Mouse (Mus musculus) midbrain, embryonic 16.5 days (tissue): Measurements from ENCODE around the gene Lenep. TPM values are rescaled to one million over a fixed set of nuclear protein-coding genes. Genes with fewer than 3 reads are reported as not detected.
A peak's percentile ranks its signal among the peaks of the same experiment; 100 is the strongest.

Experiments used
- ATAC-seq: fragments of 200-750 bp; cut with Nextera tagmentation; 2 replicates; pipeline ENCODE4 v1.8.0; 2017; ENCODE audit warnings: moderate TSS enrichment
- H3K27ac ChIP-seq: fragments of 300-500 bp; sonication (generic); 2 replicates; pipeline ENCODE4 v1.5.1; 2014; ENCODE audit warnings: mild to moderate bottlenecking, low read length, mixed read lengths
- H3K27me3 ChIP-seq: fragments of 300-500 bp; sonication (generic); 2 replicates; pipeline ENCODE4 v1.6.1; 2014; ENCODE audit warnings: low read depth, low read length, mixed read lengths; ENCODE audit not compliant: control insufficient read depth, insufficient read depth
- H3K36me3 ChIP-seq: fragments of 300-500 bp; sonication (generic); 2 replicates; pipeline ENCODE4 v1.6.1; 2014; ENCODE audit warnings: mild to moderate bottlenecking, low read length, moderate library complexity, mixed read lengths; ENCODE audit not compliant: control insufficient read depth, insufficient read depth
- H3K4me1 ChIP-seq: fragments of 300-500 bp; sonication (generic); 2 replicates; pipeline ENCODE4 v1.6.1; 2014; ENCODE audit warnings: mild to moderate bottlenecking, low read length, mixed read lengths; ENCODE audit not compliant: control insufficient read depth, insufficient read depth
- H3K4me2 ChIP-seq: fragments of 300-500 bp; sonication (generic); 2 replicates; pipeline ENCODE4 v1.6.1; 2014; ENCODE audit warnings: mild to moderate bottlenecking, low read length, mixed read lengths
- H3K4me3 ChIP-seq: fragments of 300-500 bp; sonication (generic); 2 replicates; pipeline ENCODE4 v1.5.1; 2014; ENCODE audit warnings: low read depth, mild to moderate bottlenecking, low read length, moderate library complexity, mixed read lengths
- H3K9ac ChIP-seq: fragments of 300-500 bp; sonication (generic); 2 replicates; pipeline ENCODE4 v1.6.1; 2014; ENCODE audit warnings: low read depth, low read length, mixed read lengths
- H3K9me3 ChIP-seq: fragments of 300-500 bp; sonication (generic); replicated peaks from 2 replicates; pipeline ENCODE4 v1.6.1; 2014; ENCODE audit warnings: mild to moderate bottlenecking, low read length, mixed read lengths; ENCODE audit not compliant: control insufficient read depth, poor library complexity, severe bottlenecking
- WGBS: fragments of 180-500 bp; shearing (Covaris S2); extraction: QIAGEN DNeasy Blood & Tissue Kit; methylation state at CpG from one replicate; pipeline ENCODE4 v1.1.7; 2014; 5-methylcytosine and 5-hydroxymethylcytosine counted together
- polyA plus RNA-seq: library from polyadenylated mRNA; unstranded; fragments of >200 nt; fragmentation: Nextera tagmentation; extraction: Ambion mirVana; gene quantifications from 2 replicates; pipeline ENCODE4 v1.2.1, GENCODE M21; 2015

Gene Lenep
- polyA plus RNA-seq, result 1.4 TPM in 1 of 2 replicates, not detected in the other

GRCm38 (mm10) chr3:89402693-89403092 lies at the start of gene Lenep:
Lenep (minus strand) TSS chr3:89402793.
- H3K27ac ChIP-seq, result no peak within 1 kb of the TSS
- peaks cover 9% of the 10 kb centered on the region for H3K36me3 ChIP-seq
- no peaks in the 10 kb centered on the region for H3K27me3 ChIP-seq
- ATAC-seq, result no peak
- H3K4me1 ChIP-seq, result no peaks in the 10 kb centered on the region
- H3K4me2 ChIP-seq, result no peak within 1 kb of the TSS
- H3K9me3 ChIP-seq, result no peaks in the 10 kb centered on the region
- H3K9ac ChIP-seq, result no peak within 1 kb of the TSS
- H3K4me3 ChIP-seq, result no peak within 1 kb of the TSS
- 79% methylated on average over 5 of the region's 5 CpGs for WGBS

- no peak overlapping the region; the same call in 1 of the 2 replicates for H3K9ac ChIP-seq
- ATAC-seq, result no peak
- H3K27me3 ChIP-seq, result no peaks in the 10 kb centered on the region
- no peaks in the 10 kb centered on the region for H3K9me3 ChIP-seq
- peaks cover 6% of the 10 kb centered on the region; the same call in 1 of the 2 replicates for H3K4me1 ChIP-seq
- H3K36me3 ChIP-seq, result no peaks in the 10 kb centered on the region
- H3K27ac ChIP-seq, result no peak overlapping the region
- no peak overlapping the region for H3K4me3 ChIP-seq
- H3K4me2 ChIP-seq, result no peak overlapping the region
- WGBS, result 95% methylated on average over 1 of the region's 1 CpGs
Observed at GRCm38 (mm10) chr3:89451916-89452315, 49.3 kb upstream of the Lenep start.

- H3K4me2 ChIP-seq, result no peak overlapping the region
- ATAC-seq, result 0 out of 2 replicates have a peak, but pooled peaks have one; percentile 52
- H3K9ac ChIP-seq, result no peak overlapping the region
- H3K9me3 ChIP-seq, result no peaks in the 10 kb centered on the region
- no peaks in the 10 kb centered on the region for H3K36me3 ChIP-seq
- 42% methylated on average over 7 of the region's 7 CpGs for WGBS
- no peaks in the 10 kb centered on the region for H3K27me3 ChIP-seq
- peaks cover 6% of the 10 kb centered on the region; the same call in 1 of the 2 replicates for H3K4me1 ChIP-seq
- no peak overlapping the region for H3K4me3 ChIP-seq
- no peak overlapping the region for H3K27ac ChIP-seq
Observed at GRCm38 (mm10) chr3:89449541-89449940, 46.9 kb upstream of the Lenep start.

GRCm38 (mm10) chr3:89448720-89449537 lies 46.3 kb upstream of the Lenep start:
- H3K4me1 ChIP-seq, result peaks cover 6% of the 10 kb centered on the region; the same call in 1 of the 2 replicates
- H3K4me3 ChIP-seq, result no peak overlapping the region
- H3K36me3 ChIP-seq, result no peaks in the 10 kb centered on the region
- ATAC-seq, result 0 out of 2 replicates have a peak, but pooled peaks have one; percentile 19
- no peak overlapping the region for H3K27ac ChIP-seq
- no peak overlapping the region for H3K9ac ChIP-seq
- H3K4me2 ChIP-seq, result no peak overlapping the region
- WGBS, result 65% methylated on average over 13 of the region's 13 CpGs
- no peaks in the 10 kb centered on the region for H3K9me3 ChIP-seq
- no peaks in the 10 kb centered on the region for H3K27me3 ChIP-seq

- Histone ChIP-seq H3K36me3 (no peaks in the 10 kb centered on the region), H3K27ac (no peak overlapping the region), H3K4me1 (no peaks in the 10 kb centered on the region; the same call in 1 of the 2 replicates), H3K4me3 (no peak overlapping the region), H3K9ac (no peak overlapping the region), H3K27me3 (no peaks in the 10 kb centered on the region), H3K9me3 (no peaks in the 10 kb centered on the region), H3K4me2 (no peak overlapping the region)
- ATAC-seq, result no peak
- 99% methylated on average over 2 of the region's 2 CpGs for WGBS
Observed at GRCm38 (mm10) chr3:89440691-89441090, 38.1 kb upstream of the Lenep start.

- Histone ChIP-seq H3K4me1 (peaks cover 3% of the 10 kb centered on the region; the same call in 1 of the 2 replicates), H3K27ac (no peak overlapping the region), H3K9me3 (no peaks in the 10 kb centered on the region), H3K9ac (peak overlapping the region; percentile 1; the same call in 1 of the 2 replicates), H3K4me2 (peak overlapping the region; percentile 39), H3K4me3 (no peak overlapping the region), H3K27me3 (no peaks in the 10 kb centered on the region), H3K36me3 (peaks cover 22% of the 10 kb centered on the region)
- ATAC-seq, result no peak
- WGBS, result 19% methylated on average over 5 of the region's 5 CpGs
Observed at GRCm38 (mm10) chr3:89437269-89437668, 34.7 kb upstream of the Lenep start.

- Histone ChIP-seq H3K4me2 (peak within 1 kb of the TSS; percentile 39), H3K36me3 (peaks cover 23% of the 10 kb centered on the region), H3K9me3 (no peaks in the 10 kb centered on the region), H3K9ac (peak within 1 kb of the TSS; percentile 1; the same call in 1 of the 2 replicates), H3K4me3 (peak within 1 kb of the TSS; percentile 24), H3K27me3 (no peaks in the 10 kb centered on the region), H3K27ac (no peak within 1 kb of the TSS), H3K4me1 (peaks cover 11% of the 10 kb centered on the region)
- 5% methylated on average over 16 of the region's 16 CpGs for WGBS
- ATAC-seq, result peak; percentile 54
Observed at GRCm38 (mm10) chr3:89436176-89437113, 33.9 kb upstream of the Lenep start, which contains the start of gene Pbxip1. Pbxip1 (plus strand) TSS chr3:89436706.

GRCm38 (mm10) chr3:89435041-89435440 lies 32.4 kb upstream of the Lenep start:
- Histone ChIP-seq H3K36me3 (peaks cover 23% of the 10 kb centered on the region), H3K9me3 (no peaks in the 10 kb centered on the region), H3K4me2 (no peak overlapping the region), H3K4me3 (no peak overlapping the region), H3K27me3 (no peaks in the 10 kb centered on the region), H3K4me1 (peaks cover 18% of the 10 kb centered on the region), H3K9ac (no peak overlapping the region), H3K27ac (no peak overlapping the region)
- ATAC-seq, result no peak
- 63% methylated on average over 7 of the region's 7 CpGs for WGBS
